Mouse (Mus musculus) limb, embryonic 10.5 days (tissue): ENCODE results near the gene Gm10959. TPM values are rescaled to one million over a fixed set of nuclear protein-coding genes. Genes with fewer than 3 reads are reported as not detected.

Experiments used
- DNase-seq: peaks from one replicate; pipeline ENCODE4 v3.0.0-alpha.2; 2017; ENCODE audit warnings: low spot score
- H3K27ac ChIP-seq: fragments of 300-500 bp; sonication (generic); 2 replicates; pipeline ENCODE4 v1.5.1; 2016; ENCODE audit warnings: mild to moderate bottlenecking
- H3K27me3 ChIP-seq: fragments of 300-500 bp; sonication (generic); 2 replicates; pipeline ENCODE4 v1.6.1; 2016; ENCODE audit warnings: low read depth, mild to moderate bottlenecking; ENCODE audit not compliant: poor library complexity, severe bottlenecking
- H3K36me3 ChIP-seq: fragments of 300-500 bp; sonication (generic); 2 replicates; pipeline ENCODE4 v1.6.1; 2016; ENCODE audit warnings: mild to moderate bottlenecking, moderate library complexity
- H3K4me1 ChIP-seq: fragments of 300-500 bp; sonication (generic); 2 replicates; pipeline ENCODE4 v1.6.1; 2016
- H3K4me3 ChIP-seq: fragments of 300-500 bp; sonication (generic); 2 replicates; pipeline ENCODE4 v1.5.1; 2016; ENCODE audit warnings: mild to moderate bottlenecking, moderate library complexity
- H3K9me3 ChIP-seq: fragments of 300-500 bp; sonication (generic); replicated peaks from 2 replicates; pipeline ENCODE4 v1.6.1; 2016; ENCODE audit warnings: mild to moderate bottlenecking
- WGBS: fragments of 180-500 bp; shearing (Covaris S2); methylation state at CpG from one replicate; pipeline ENCODE4 v1.1.7; 2016; 5-methylcytosine and 5-hydroxymethylcytosine counted together
- polyA plus RNA-seq: library from polyadenylated mRNA; unstranded; fragments of >200 nt; fragmentation: Nextera tagmentation; extraction: Ambion mirVana; gene quantifications from 2 replicates; pipeline ENCODE4 v1.2.1, GENCODE M21; 2016

Gene Gm10959
- polyA plus RNA-seq, 1 experiment from 2014 or later, result not detected

DNA sequence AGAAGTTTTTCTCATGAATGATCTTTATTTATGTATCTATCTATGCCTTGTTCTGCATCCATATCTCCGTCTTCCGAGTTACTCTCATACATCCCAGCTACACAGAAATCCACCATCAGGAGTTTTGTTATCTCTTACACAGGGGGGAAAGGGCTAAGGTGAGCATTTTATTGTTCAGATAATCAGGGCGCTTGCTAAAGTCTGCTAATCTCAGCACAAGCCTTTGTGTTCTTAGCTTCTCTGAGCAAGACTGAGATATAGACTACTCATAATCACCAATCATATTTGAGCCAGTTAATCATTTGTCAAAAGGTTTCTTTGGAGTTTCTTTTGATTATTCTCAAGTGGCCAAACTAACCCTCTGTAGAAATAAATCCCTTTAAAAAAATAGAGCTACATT is 41.6 kb downstream of the Gm10959 start:
- no peaks in the 10 kb centered on the region for H3K36me3 ChIP-seq
- no peak overlapping the region for H3K4me3 ChIP-seq
- H3K9me3 ChIP-seq, result no peaks in the 10 kb centered on the region
- no peak for DNase-seq
- WGBS, result 94% methylated on average over 3 of the region's 3 CpGs
- no peaks in the 10 kb centered on the region for H3K27me3 ChIP-seq
- no peak overlapping the region for H3K27ac ChIP-seq
- peaks cover 2% of the 10 kb centered on the region; the same call in 1 of the 2 replicates for H3K4me1 ChIP-seq

DNA sequence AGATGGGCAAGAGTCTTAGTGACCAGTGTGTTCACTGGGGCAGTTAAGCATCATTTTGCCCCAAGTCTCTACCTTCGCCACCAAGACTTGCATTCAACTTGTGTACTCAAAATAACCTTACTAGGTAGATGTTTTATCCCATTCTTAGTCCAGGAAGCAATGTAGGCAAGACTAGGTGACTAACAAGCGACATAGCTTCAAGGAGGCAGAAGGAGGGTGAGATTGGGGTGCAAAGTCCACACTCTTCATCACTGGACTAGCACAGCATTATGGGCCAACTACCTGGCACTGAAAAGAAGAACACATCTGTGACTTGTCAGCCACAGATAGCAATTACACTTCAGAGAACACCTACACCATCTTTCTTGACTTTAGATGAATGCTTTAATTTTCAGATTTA is 42.3 kb downstream of the Gm10959 start:
- Histone ChIP-seq H3K4me3 (no peak overlapping the region), H3K9me3 (no peaks in the 10 kb centered on the region), H3K27me3 (no peaks in the 10 kb centered on the region), H3K4me1 (peaks cover 2% of the 10 kb centered on the region; the same call in 1 of the 2 replicates), H3K27ac (no peak overlapping the region), H3K36me3 (no peaks in the 10 kb centered on the region)
- WGBS, result 95% methylated on average over 2 of the region's 2 CpGs
- no peak for DNase-seq

DNA sequence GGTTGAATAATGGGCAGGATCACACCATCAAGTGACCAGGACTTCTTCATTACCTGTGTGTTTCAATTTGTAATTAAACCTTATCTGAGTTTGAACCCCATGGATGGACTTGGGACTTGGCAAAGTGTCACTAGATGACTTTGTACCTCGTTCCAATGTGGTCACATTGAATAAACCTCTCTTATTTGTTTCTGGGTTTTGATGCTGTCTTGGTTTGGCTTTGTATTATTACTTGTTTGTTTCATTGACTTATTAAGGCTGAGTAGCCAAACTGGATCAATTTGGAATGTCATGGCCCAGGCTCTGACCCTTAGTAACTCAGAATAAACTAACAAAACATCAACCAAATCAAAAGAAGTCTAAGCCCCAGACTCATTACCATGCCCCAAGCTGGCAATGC is 47.6 kb downstream of the Gm10959 start:
- WGBS, result 84% methylated on average over 1 of the region's 1 CpGs
- no peaks in the 10 kb centered on the region for H3K36me3 ChIP-seq
- no peaks in the 10 kb centered on the region for H3K9me3 ChIP-seq

DNA sequence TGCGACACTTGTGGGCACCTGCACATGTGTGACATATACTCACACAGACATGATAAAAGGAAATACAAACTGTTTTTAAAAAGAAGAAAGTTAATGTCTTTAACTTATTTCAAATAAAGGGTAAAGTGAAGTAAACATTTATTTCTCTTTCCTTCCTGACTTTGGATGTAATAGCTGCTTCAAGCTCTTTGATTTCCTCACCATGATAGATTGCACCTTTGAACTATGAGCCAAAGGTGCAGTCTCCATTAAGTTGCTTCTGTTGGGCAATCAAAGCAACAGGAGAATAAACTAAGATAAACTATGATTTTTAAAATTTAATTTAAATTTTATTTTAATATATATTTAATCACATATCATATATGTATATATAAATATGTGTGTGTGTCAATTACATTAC is 50.9 kb downstream of the Gm10959 start:
- Histone ChIP-seq H3K9me3 (no peaks in the 10 kb centered on the region), H3K27ac (no peak overlapping the region), H3K4me3 (no peak overlapping the region), H3K4me1 (no peaks in the 10 kb centered on the region), H3K27me3 (no peaks in the 10 kb centered on the region), H3K36me3 (no peaks in the 10 kb centered on the region)
- 100% methylated on average over 1 of the region's 1 CpGs for WGBS
- no peak for DNase-seq

More for the DNA sequence above, 47.6 kb downstream of the Gm10959 start:
- no peak for DNase-seq
- Histone ChIP-seq H3K27ac (no peak overlapping the region), H3K4me1 (no peaks in the 10 kb centered on the region), H3K4me3 (no peak overlapping the region), H3K27me3 (no peaks in the 10 kb centered on the region)

DNA sequence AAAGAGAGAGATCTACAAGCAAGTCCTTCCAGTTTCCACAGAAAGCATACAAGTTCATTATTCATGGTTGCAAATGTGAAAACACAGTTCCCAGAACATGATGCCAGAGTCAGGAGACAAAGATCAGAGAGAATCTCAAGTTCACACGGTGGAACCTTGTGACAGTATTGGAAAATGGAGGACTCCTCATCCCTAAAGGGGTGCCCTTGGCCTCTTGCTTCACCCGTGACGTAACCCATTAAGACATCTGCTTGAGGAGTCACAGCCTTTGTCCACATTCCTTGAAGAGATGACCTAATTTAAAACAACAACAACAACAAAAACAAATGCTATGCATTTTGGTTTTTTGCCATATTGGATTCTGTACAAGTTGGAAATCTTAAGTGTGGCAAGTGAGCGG is 54.1 kb downstream of the Gm10959 start:
- Histone ChIP-seq H3K4me1 (no peaks in the 10 kb centered on the region), H3K4me3 (no peak overlapping the region), H3K36me3 (no peaks in the 10 kb centered on the region), H3K9me3 (no peaks in the 10 kb centered on the region), H3K27ac (no peak overlapping the region), H3K27me3 (no peaks in the 10 kb centered on the region)
- 86% methylated on average over 4 of the region's 4 CpGs for WGBS
- DNase-seq, result no peak

Other genes with a start within 250 kb of the Gm10959 start
- gene Pde5a, start 190.4 kb downstream of the Gm10959 start, polyA plus RNA-seq, result 2.6 and 2.7 TPM in 2 replicates
- gene Fabp2, start 24.3 kb downstream of the Gm10959 start, polyA plus RNA-seq, result not detected in 2 replicates
- gene 1810037I17Rik, start 4.8 kb upstream of the Gm10959 start, polyA plus RNA-seq, result 59.2 and 64.3 TPM in 2 replicates
- gene Usp53, start 65.2 kb upstream of the Gm10959 start, polyA plus RNA-seq, result 5.4 and 6.3 TPM in 2 replicates
- gene Myoz2, start 115.7 kb upstream of the Gm10959 start, polyA plus RNA-seq, result 0.11 TPM in 1 of 2 replicates, not detected in the other